In genomic region chr16:76694913-76695312, GRCm38 (mm10) we compare ENCODE assay signal across 9 mouse cellular contexts.
DNase-seq lines count a peak whose midpoint lies in the region; ATAC-seq and TF ChIP-seq lines count a peak whose summit lies in the region.
"Had no signal": no experiment of that assay in that cellular context is flagged by ENCODE, and none has a peak within 500 bp of the region (broad histone marks: within the 10 kb centered on the region; RNA-seq: fewer than 3 reads in every experiment).

No protein-coding gene starts in this region.

- H3K4me2 ChIP-seq in hindbrain, embryonic 11.5 days (replicated peaks; ENCODE audit: low read depth, low read length): no peak overlapping the region
- H3K4me2 ChIP-seq in hindbrain, embryonic 13.5 days: no peak overlapping the region
- H3K4me2 ChIP-seq: liver, embryonic 15.5 days had no signal

- no peaks in the 10 kb centered on the region for H3K27me3 ChIP-seq in hindbrain, embryonic 11.5 days (ENCODE audit: control insufficient read depth, insufficient read depth, low read length)
- H3K27me3 ChIP-seq in hindbrain, embryonic 13.5 days: no peaks in the 10 kb centered on the region
- H3K27me3 ChIP-seq in kidney, adult 2 months (replicated peaks; ENCODE audit: control insufficient read depth, insufficient read depth, low read length): no peaks in the 10 kb centered on the region
- H3K27me3 ChIP-seq: liver, embryonic 15.5 days had no signal

- ATAC-seq in hindbrain, embryonic 11.5 days (ENCODE audit: low FRiP score): no peak; the same call in 1 of the 2 replicates
- ATAC-seq in hindbrain, embryonic 13.5 days (ENCODE audit: low FRiP score): no peak
- peak; percentile 78; the same call in 1 of the 2 replicates for ATAC-seq in neutrophil, adult 5-6 weeks (ENCODE audit: extremely low read depth, insufficient number of reproducible peaks, low FRiP score, poor library complexity, severe bottlenecking)

- intact Hi-C loops in heart, postnatal 10 days (cut with DNase I): no loop called here

- H3K9me3 ChIP-seq in hindbrain, embryonic 11.5 days (ENCODE audit: control insufficient read depth, low read length): no peaks in the 10 kb centered on the region
- H3K9me3 ChIP-seq in hindbrain, embryonic 13.5 days: no peaks in the 10 kb centered on the region
- H3K9me3 ChIP-seq: liver, embryonic 15.5 days had no signal

- no peak overlapping the region for H3K4me3 ChIP-seq in hindbrain, embryonic 11.5 days (ENCODE audit: low read depth, low read length)
- H3K4me3 ChIP-seq in hindbrain, embryonic 13.5 days: no peak overlapping the region
- H3K4me3 ChIP-seq in kidney, adult 2 months (ENCODE audit: insufficient read depth, low read depth, low read length): no peak overlapping the region
- H3K4me3 ChIP-seq: liver, embryonic 15.5 days had no signal

- WGBS in hindbrain, embryonic 11.5 days: 41% methylated on average over 6 of the region's 6 CpGs
- WGBS in hindbrain, embryonic 13.5 days: 31% methylated on average over 6 of the region's 6 CpGs
- 44% methylated on average over 6 of the region's 6 CpGs for WGBS in kidney, adult 2 months

- no peak overlapping the region for H3K9ac ChIP-seq in hindbrain, embryonic 11.5 days (ENCODE audit: low read depth, low read length)
- no peak overlapping the region for H3K9ac ChIP-seq in hindbrain, embryonic 13.5 days
- H3K9ac ChIP-seq: liver, embryonic 15.5 days had no signal

- DNase-seq in hindbrain, embryonic 11.5 days (ENCODE audit: low spot score): peak; percentile 6
- peak; percentile 40 to 52 for DNase-seq in CD8-positive naive resting alpha-beta T cell, adult 2 months (ENCODE audit: low read depth in 2 of 2, low spot score in 2 of 2)
- DNase-seq in heart, postnatal 10 days: peak; percentile 12 to 15
- DNase-seq in cerebellum, adult 18-20 months: no peak
- no peak for DNase-seq in right cerebral cortex, adult 2 months (ENCODE audit: low spot score in 2 of 2)
- no peak for DNase-seq in kidney, adult 2 months

- no peak for TF ChIP-seq CTCF in kidney, adult 2 months (conservative IDR thresholded peaks at IDR 0.05; ENCODE audit: insufficient read depth, insufficient read length, low read depth, low read length)

- H3K27ac ChIP-seq in hindbrain, embryonic 11.5 days (ENCODE audit: low read depth, low read length): no peak overlapping the region
- H3K27ac ChIP-seq in hindbrain, embryonic 13.5 days: no peak overlapping the region
- no peak overlapping the region for H3K27ac ChIP-seq in kidney, adult 2 months (ENCODE audit: insufficient read depth, low read depth, low read length)
- H3K27ac ChIP-seq: liver, embryonic 15.5 days had no signal

- no peak for TF ChIP-seq POLR2A in kidney, adult 2 months (IDR thresholded peaks at IDR 0.05; ENCODE audit: low read depth, low read length)

- no peaks in the 10 kb centered on the region for H3K4me1 ChIP-seq in hindbrain, embryonic 11.5 days (replicated peaks; ENCODE audit: control insufficient read depth, insufficient read depth, low read length)
- H3K4me1 ChIP-seq in hindbrain, embryonic 13.5 days (replicated peaks): no peaks in the 10 kb centered on the region
- H3K4me1 ChIP-seq in kidney, adult 2 months (ENCODE audit: control insufficient read depth, insufficient read depth, low read length): no peaks in the 10 kb centered on the region
- H3K4me1 ChIP-seq: liver, embryonic 15.5 days had no signal

- no peaks in the 10 kb centered on the region for H3K36me3 ChIP-seq in hindbrain, embryonic 11.5 days (ENCODE audit: control insufficient read depth, insufficient read depth, low read length)
- H3K36me3 ChIP-seq in hindbrain, embryonic 13.5 days: no peaks in the 10 kb centered on the region
- H3K36me3 ChIP-seq in kidney, adult 2 months (ENCODE audit: control insufficient read depth, insufficient read depth, low read length): no peaks in the 10 kb centered on the region
- H3K36me3 ChIP-seq: liver, embryonic 15.5 days had no signal

Comparison
In these comparisons a context has a peak if more than half of its experiments do, and no peak if none do; other contexts are left out.
1. DNase-seq: peak in hindbrain, embryonic 11.5 days (single experiment), CD8-positive naive resting alpha-beta T cell, adult 2 months (2 of 2) and heart, postnatal 10 days (2 of 2); none in cerebellum, adult 18-20 months (0 of 2), right cerebral cortex, adult 2 months (0 of 2) and kidney, adult 2 months (single experiment).